Mouse (Mus musculus): ENCODE measurements around the gene Sfxn5. TPM values are rescaled to one million over a fixed set of nuclear protein-coding genes. Genes with fewer than 3 reads are reported as not detected.
A peak's percentile ranks its signal among the peaks of the same experiment; 100 is the strongest.

The Sfxn5 gene
- total RNA-seq, 1 experiment from 2014 or later: 7.3 TPM

DNA sequence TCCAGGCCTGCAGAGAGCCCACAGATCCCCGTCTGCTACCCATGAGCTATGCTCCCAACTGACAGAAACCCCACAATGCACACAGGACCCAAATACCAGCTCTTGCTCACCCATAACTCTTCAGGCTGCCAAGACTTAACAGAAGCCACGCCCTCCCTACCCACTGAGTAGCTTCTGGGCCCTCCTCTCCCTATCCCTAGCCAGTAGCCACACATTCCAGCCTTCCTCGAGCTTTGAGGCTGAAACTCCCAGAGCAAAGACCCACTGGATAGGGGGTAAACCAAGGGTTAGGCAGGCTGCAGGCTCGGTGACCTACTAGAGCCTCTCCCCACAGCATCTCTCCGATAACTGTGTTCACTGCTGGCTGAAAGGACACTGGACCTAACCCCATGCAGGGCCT lies 35.5 kb upstream of the Sfxn5 start:
- ATAC-seq (replicated peaks; ENCODE audit: insufficient number of reproducible peaks, low FRiP score, low TSS enrichment, poor library complexity, severe bottlenecking): no peak

DNA sequence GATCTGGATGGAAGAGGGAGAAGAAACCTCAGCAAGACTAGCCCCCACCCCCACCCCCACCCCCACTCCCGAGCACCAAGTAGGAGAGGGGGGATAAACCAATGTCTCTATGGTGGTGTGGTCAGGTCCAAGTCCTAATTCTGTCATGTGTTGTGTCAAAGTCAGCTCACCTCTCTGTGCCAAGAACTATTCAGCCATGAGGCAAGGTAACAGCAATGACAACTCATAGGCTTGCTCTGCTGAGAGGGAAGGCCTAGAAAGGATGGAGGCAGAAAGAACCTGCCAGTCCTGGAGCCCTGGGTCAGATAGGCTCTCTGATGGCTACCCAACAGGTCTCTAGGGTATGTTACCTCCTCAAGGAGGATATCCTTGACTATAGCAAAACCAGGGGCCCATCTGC lies 34.9 kb upstream of the Sfxn5 start:
- no peak for ATAC-seq (replicated peaks; ENCODE audit: insufficient number of reproducible peaks, low FRiP score, low TSS enrichment, poor library complexity, severe bottlenecking)

DNA sequence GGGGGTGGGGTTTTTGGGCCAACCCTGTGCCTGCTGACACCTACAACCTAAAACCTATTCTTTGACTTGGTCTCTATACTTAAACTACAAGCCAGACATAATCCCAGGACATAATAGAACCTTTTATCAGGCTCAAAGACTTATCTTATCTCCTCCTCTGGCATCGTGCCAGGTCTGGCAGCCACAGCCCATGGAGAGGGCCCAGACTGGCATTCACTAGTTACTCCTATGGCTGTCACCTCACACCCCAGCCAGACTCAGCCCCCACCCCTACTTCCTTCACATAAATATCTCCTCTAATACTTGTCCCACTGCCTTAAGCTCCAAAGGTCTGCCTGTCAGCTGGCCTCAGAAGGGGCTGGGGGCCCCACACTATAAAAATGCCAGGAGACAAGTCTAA lies 33.2 kb upstream of the Sfxn5 start:
- no peak for ATAC-seq (replicated peaks; ENCODE audit: insufficient number of reproducible peaks, low FRiP score, low TSS enrichment, poor library complexity, severe bottlenecking)

DNA sequence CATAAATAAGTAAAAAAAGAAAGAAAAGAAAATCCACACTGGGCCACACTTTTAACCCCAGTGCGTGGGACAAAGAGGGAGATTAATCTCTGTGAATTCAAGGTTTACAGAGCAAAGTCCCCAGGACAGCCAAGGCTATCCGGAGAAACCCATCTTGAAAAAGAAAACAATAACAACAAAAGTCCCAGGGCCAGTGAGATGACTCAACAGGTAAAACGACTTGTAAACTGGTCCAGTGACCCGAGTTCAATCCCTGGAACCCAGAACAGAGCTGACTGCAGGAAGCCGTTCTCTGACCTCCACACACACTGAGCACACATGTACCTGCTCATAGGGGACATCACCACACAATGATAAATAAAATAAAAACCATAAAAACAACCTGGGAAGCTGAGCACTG lies 31.2 kb upstream of the Sfxn5 start:
- ATAC-seq (replicated peaks; ENCODE audit: insufficient number of reproducible peaks, low FRiP score, low TSS enrichment, poor library complexity, severe bottlenecking): no peak

DNA sequence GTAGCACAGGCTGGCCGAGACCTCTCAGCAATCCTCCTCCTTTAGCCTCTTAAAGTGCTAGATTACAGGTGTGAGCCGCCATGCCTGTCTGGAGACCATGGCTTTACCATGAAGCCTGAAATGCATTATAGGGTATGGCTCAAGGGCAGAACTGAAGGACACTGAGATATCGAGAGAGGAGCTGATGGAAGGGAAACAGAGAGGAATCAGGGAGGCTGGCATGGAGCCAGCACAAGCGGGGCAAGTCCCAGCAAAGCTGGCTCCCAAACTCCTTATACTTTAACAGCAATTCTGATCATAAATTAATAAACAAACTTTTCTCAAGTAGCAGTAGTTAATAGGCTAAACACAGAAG lies 30.7 kb upstream of the Sfxn5 start:
- ATAC-seq (replicated peaks; ENCODE audit: insufficient number of reproducible peaks, low FRiP score, low TSS enrichment, poor library complexity, severe bottlenecking): no peak

DNA sequence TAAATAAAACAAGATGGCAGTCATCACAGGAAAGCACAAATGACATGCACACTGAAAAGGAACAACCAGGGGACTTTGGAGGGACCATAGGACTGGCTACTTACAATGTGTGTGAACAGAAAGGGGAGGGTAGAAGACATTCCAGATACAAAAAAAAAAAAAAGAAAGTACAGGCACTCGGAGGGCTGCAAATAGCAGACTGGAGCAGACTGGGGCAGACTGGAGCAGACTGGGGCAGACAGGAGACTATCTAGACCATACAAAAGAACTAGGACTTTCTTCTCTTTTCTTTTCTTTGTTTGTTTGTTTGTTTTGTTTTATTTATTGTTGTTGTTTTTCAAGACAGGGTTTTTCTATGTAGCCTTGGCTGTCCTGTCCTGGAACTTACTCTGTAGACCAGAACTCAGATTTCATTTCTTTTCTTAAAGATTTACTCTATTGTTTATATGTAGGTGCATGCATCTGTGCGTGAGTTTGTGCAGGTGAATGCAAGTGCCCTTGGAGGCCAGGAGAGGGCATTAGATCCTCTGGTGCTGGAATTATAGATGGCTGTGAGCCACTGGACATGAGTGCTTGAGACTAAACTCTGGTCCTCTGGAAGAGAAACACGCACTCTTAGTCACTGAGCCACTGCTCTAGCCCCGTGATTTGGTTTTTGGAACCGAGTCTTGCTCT lies 30.1 kb upstream of the Sfxn5 start:
- ATAC-seq (replicated peaks; ENCODE audit: insufficient number of reproducible peaks, low FRiP score, low TSS enrichment, poor library complexity, severe bottlenecking): no peak

DNA sequence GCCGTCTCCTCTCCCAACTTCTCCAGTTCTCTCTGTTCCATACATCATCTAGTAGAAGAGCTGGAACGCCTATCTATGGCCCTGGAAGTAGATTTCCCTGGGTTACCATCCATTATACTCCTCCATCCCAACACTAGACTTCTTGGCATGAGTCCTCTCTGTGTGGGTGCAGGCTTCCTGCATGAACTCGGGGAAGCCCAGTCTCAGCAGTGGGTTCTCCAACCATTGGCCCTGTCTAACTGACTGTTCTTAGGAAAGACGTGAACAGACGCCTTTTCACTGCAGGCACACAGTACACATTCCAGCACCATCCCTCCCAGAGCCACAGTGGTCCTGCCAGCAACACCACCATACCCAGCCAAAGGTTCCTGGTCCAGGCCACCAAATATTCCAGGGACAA lies 29.4 kb upstream of the Sfxn5 start:
- ATAC-seq (replicated peaks; ENCODE audit: insufficient number of reproducible peaks, low FRiP score, low TSS enrichment, poor library complexity, severe bottlenecking): no peak

DNA sequence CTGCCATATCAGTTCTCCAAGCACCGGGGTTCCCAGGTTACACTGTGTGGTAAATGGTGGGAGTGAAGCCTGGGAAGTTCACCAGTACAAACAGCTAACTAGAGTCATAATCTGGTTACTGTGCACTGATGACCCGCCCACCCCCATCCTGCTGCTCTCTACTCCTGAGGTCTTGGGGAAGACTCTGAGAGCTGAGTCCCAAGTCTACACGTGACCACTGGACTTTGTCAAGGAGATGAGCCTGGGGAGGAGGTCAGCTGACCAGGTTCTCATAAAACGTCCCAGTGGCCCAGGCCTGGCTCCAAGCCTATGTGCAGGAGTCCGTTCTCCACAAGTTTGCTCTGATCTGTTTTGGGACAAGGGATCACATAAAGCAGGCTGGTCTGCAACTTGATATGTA lies 27.1 kb upstream of the Sfxn5 start:
- ATAC-seq (replicated peaks; ENCODE audit: insufficient number of reproducible peaks, low FRiP score, low TSS enrichment, poor library complexity, severe bottlenecking): no peak

DNA sequence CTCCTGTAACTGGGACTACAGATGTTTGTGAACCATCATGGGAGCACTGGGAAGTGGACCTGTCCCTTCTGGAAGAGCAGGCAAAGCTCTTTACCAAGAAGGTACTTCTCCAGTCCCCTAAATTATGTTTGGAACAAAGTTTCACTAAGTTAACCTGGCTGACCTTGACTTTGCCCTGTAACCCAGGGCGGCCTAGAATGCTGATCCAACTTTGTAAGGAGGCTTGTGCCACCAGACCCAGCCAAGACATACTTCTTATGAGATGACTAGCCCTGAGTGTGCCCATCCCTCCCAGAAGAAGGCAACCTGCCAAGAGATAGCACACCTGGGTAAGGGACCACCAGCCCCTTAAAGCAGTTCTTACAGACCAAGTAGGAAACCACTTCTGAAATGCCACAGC lies 25.7 kb upstream of the Sfxn5 start:
- ATAC-seq (replicated peaks; ENCODE audit: insufficient number of reproducible peaks, low FRiP score, low TSS enrichment, poor library complexity, severe bottlenecking): no peak

DNA sequence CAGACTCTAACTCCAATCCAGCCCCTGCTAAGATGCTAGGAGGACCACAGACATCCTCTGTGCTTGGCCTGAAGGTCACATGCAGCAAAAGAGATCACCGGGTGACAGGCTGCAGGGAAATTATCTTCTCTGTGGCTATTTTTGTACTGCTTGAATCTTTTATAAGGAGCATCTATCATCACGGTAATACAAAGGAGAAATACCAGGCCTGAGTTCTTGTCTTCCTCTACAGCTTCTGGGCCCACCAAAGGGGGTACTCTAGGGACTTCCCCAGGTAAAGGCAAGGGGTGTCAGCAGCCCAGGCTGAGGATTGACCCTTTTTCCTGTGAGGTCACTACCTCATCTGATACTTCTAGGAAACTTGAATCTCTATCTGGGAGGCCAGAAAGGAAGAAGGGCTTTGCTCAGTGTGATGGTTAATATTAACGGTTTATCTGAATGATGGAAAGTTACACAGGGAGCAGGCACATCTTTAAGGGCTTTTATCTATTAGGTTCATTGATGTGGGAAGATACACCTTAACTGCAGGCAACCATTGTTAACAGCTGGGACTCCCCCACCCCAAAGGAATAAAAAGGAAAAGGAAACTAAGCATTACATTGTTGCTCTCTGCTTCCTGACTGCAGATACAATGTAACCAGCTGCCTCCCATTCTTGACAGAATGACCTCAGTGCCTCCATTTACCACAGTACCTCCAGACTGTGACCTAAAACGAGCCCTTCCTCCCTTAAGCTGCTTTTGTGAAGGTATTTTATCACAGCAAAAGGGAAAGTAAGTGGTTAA lies 23.7 kb upstream of the Sfxn5 start:
- ATAC-seq (replicated peaks; ENCODE audit: insufficient number of reproducible peaks, low FRiP score, low TSS enrichment, poor library complexity, severe bottlenecking): no peak

DNA sequence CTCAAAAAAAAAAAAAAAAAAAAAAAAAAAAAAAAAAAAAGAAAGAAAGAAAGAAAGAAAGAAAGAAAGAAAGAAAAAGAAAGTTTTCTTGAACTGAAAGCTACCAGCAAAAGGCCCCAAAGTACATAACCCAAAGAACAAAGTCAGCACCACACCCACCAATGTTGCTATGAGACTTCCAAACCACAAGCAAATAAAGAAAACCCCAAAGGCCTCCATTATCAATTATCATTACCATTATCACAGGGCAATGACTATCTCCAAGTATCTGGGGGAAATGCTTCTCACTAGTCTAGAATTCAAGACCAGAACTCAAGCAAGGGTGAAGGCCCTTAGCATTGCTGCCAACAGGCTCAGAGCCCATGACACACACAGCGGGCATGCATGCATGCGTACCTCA lies 22.5 kb upstream of the Sfxn5 start:
- ATAC-seq (replicated peaks; ENCODE audit: insufficient number of reproducible peaks, low FRiP score, low TSS enrichment, poor library complexity, severe bottlenecking): no peak

DNA sequence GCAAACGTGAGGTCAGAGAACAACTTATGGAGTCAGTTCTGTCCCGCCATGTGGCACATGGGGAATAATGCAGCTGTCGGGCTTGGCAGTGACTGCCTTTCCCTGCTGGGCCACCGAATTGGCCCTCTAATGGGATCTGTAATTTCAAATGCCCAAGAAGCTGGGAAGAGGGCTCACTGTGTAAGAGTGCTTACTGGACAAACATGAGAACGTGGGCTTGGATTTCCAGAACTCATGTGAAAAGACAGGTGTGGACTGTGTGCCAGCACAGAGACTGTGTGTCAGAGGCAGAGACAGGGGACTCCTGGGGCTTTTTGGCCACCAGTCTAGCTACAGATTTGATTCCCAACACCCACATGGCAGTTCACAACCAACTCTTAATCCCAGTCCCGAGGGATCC lies 21.5 kb upstream of the Sfxn5 start:
- no peak for ATAC-seq (replicated peaks; ENCODE audit: insufficient number of reproducible peaks, low FRiP score, low TSS enrichment, poor library complexity, severe bottlenecking)

DNA sequence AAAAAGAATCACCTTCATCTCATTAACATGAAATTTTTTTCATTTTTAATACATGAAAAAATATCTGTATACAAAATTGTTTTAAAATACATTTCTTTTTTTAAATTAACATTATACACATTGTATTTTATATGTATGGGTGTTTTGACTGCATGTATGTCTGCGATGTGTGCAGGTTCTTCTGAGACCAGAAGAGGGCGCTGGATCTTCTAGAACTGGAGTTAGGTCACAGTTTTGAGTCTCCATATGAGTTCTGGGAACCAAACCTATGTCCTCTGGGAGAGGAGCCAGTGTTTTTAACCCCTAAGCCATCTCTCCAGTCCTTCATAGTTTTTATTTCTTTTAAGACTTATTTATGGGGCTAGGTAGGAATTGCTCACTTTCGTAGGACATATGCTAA lies 20.5 kb upstream of the Sfxn5 start:
- no peak for ATAC-seq (replicated peaks; ENCODE audit: insufficient number of reproducible peaks, low FRiP score, low TSS enrichment, poor library complexity, severe bottlenecking)

DNA sequence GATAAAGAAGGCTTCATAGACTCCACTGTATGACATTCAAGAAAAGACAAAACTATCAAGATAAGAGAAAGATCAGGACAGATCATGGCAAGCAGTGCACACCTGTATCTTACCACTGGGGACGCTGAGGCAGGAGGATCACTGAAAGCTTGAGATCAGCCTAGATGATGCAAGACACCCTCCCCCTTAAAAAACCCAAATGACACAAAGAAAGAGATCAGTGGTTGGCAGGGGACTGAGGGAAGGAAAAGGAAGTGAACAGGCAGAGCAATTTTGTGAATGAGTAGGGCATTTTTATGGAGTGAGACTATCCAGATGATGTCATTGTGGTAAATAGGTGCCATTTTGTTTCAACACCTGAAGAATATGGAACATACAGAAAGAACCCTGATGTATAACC lies 16.9 kb upstream of the Sfxn5 start:
- ATAC-seq (replicated peaks; ENCODE audit: insufficient number of reproducible peaks, low FRiP score, low TSS enrichment, poor library complexity, severe bottlenecking): no peak

DNA sequence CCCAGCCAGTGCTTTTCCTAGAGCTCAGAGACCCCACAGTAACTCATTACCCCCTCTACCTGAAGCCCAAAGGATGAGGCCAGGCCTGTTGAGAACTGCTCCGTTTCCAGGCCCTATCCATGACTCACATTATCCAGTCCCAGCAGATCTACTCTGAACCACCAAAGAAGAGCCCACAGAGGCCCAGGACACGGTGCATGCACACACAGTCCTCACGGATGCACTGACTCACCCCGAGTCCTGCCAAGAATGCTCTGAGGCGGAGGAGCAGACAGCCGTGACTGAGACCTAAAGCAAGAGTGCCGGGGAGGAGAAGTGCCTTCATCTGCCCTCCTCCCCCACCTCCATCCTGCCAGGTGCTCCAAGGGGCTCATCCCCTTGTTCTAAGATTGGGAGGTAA lies 16.0 kb upstream of the Sfxn5 start:
- ATAC-seq (replicated peaks; ENCODE audit: insufficient number of reproducible peaks, low FRiP score, low TSS enrichment, poor library complexity, severe bottlenecking): no peak

DNA sequence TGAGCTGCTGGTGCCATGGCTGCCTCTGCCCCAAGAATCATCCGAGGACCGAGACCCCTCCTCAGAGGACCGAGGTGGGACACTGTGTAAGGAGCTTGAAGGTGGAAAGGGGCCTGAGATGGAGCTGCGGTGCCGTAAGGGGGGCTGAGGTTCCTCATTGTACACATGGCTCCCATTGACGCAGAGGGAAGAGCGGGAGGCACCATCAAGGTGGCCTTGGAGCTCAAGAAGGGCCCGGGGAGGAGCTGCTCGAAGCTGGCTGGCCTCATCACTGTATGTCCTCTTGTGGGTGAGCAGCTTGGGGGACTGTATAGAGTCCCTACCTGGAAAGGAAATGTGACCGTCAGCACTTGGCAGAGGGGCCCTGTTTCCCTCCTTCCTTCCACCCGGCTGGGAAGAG lies 14.9 kb upstream of the Sfxn5 start:
- ATAC-seq (replicated peaks; ENCODE audit: insufficient number of reproducible peaks, low FRiP score, low TSS enrichment, poor library complexity, severe bottlenecking): no peak

DNA sequence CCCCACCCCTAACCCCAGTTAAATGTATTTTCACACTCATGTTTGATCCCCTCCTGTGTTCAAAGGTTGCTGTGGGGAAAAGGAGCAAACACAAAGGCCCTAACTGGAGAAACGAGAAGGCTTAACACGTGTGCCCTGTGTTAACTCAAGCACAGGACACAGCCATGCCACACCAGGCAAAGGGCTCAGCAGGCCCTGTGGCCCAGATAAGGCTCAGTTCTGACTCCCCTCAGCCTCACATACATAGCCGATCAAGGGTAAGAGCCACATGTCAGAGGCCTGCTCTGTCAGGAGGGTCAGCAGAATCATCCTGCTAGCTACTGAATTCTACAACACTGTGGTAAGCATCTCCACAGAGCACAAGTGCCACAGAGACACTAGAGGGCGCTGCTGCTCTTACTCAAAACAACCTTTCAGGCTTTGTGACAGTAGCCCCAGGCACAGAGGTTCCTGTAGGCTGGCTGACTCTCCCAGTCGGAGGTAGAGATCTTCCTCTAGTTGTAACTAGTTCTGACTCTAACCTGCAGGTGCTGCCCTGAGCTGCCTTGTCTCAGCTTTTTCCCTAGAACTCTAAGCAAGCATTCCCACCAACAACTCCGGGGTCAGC lies 12.9 kb upstream of the Sfxn5 start:
- ATAC-seq (replicated peaks; ENCODE audit: insufficient number of reproducible peaks, low FRiP score, low TSS enrichment, poor library complexity, severe bottlenecking): peak; percentile 60

DNA sequence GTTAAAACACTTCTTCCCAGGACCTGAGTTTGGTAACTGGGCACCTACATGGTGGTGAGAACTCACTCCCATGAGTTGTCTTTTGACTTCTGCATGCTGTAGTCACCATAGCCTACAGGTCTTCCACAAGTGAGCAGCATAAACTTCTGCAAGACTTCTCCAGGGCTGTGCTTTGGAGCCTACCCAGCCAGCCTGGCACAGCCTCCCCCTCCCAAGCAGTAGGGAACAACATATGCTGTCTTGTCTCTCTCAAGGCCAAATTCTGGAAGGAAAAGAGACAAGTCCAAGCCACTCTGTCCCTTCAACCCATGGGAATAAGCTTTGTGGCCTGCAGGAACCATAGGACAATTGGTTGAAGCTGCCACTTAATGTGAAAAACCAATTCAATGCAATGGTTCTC lies 11.7 kb upstream of the Sfxn5 start:
- no peak for ATAC-seq (replicated peaks; ENCODE audit: insufficient number of reproducible peaks, low FRiP score, low TSS enrichment, poor library complexity, severe bottlenecking)

DNA sequence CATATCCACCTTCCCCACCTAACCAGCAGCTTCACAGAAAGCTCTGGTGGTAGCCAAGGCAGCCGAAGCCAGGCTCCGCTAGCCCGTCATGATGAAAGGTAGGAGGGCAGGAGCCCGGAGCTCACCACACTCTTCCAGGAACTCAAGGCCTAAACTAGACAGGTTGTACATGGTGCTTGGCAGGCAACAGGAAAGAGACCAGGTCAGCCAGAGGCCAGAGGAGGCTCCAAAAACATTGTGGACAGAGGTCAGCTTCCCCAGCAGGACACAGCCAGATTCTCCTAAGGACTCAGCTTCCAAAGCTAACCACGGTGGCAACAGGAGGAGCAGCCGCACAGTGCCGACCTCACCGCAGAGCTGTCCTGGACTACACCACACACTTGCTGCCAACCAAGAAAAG lies 9.8 kb upstream of the Sfxn5 start:
- ATAC-seq (replicated peaks; ENCODE audit: insufficient number of reproducible peaks, low FRiP score, low TSS enrichment, poor library complexity, severe bottlenecking): no peak

DNA sequence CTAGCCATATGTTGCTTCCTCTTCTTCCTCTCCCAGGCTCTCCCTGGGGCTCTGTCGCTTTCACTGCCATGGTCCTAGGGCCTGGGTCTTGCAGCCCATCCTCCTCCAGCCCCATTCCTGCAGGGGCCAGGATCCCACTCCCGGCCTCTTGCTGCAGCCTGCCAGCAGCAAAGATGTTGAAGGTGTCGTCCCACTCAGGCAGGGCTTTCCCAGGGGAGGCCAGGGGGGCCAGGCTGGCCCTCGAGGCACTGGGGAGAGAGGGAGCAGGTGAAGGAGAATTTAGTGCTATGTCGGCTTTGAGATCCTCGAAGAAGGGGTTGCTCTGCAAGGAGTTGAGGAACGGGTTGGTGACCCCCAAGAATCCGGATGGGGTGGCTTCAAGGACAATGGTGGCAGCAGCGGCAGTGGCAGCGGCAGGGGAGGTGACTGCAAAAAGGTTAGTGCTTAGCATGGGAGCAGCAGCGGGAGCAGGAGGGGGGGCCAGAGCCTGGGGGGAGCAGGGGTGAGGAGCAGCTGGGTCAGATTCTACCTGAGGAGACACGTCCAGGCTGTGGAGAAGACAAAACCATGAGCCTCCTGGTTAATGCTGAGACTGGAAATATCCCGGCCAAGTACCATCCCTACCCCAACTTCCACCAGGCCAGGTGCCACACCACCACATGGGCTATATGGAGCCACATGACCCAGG lies 8.7 kb upstream of the Sfxn5 start:
- ATAC-seq (replicated peaks; ENCODE audit: insufficient number of reproducible peaks, low FRiP score, low TSS enrichment, poor library complexity, severe bottlenecking): no peak

Data from monocyte, adult 5-6 weeks (primary cell).